Comparison of ENCODE assay signal across 8 mouse cellular contexts in genomic region chr4:121016928-121017657, GRCm38 (mm10). TPM values are rescaled to one million over a fixed set of nuclear protein-coding genes. Genes with fewer than 3 reads are reported as not detected.
DNase-seq lines count a peak whose midpoint lies in the region; ATAC-seq lines count a peak whose summit lies in the region.

Gene Smap2 (minus strand): TSS chr4:121017247.

- no peaks in the 10 kb centered on the region for H3K9me3 ChIP-seq in forebrain, embryonic 11.5 days (ENCODE audit: control insufficient read depth, low read length)
- no peaks in the 10 kb centered on the region for H3K9me3 ChIP-seq in heart, embryonic 16.5 days (replicated peaks; ENCODE audit: control insufficient read depth, low read length)
- no peaks in the 10 kb centered on the region for H3K9me3 ChIP-seq in liver, embryonic 15.5 days (replicated peaks)
- H3K9me3 ChIP-seq in neural tube, embryonic 12.5 days = no peaks in the 10 kb centered on the region

- peaks cover 3% of the 10 kb centered on the region; the same call in 1 of the 2 replicates for H3K4me1 ChIP-seq in forebrain, embryonic 11.5 days (replicated peaks; ENCODE audit: control insufficient read depth, insufficient read depth, low read length)
- H3K4me1 ChIP-seq in heart, embryonic 16.5 days (ENCODE audit: control insufficient read depth, insufficient read depth, low read length) = peaks cover 28% of the 10 kb centered on the region
- peaks cover 63% of the 10 kb centered on the region for H3K4me1 ChIP-seq in liver, embryonic 15.5 days (replicated peaks)
- H3K4me1 ChIP-seq in neural tube, embryonic 12.5 days = peaks cover 11% of the 10 kb centered on the region

- H3K4me3 ChIP-seq in forebrain, embryonic 11.5 days (ENCODE audit: low read depth, low read length) = peak within 1 kb of the TSS; percentile 87
- peak within 1 kb of the TSS; percentile 99 for H3K4me3 ChIP-seq in heart, embryonic 16.5 days (ENCODE audit: low read length)
- peak within 1 kb of the TSS; percentile 96 for H3K4me3 ChIP-seq in liver, embryonic 15.5 days (replicated peaks)
- H3K4me3 ChIP-seq in neural tube, embryonic 12.5 days = peak within 1 kb of the TSS; percentile 93

- peak within 1 kb of the TSS; percentile 31; the same call in 1 of the 2 replicates for H3K27ac ChIP-seq in forebrain, embryonic 11.5 days (ENCODE audit: low read depth, low read length)
- peak within 1 kb of the TSS; percentile 79 for H3K27ac ChIP-seq in heart, embryonic 16.5 days (ENCODE audit: low read length)
- H3K27ac ChIP-seq in liver, embryonic 15.5 days (replicated peaks) = peak within 1 kb of the TSS; percentile 92
- H3K27ac ChIP-seq in neural tube, embryonic 12.5 days = peak within 1 kb of the TSS; percentile 47; the same call in 1 of the 2 replicates

- H3K9ac ChIP-seq in forebrain, embryonic 11.5 days (ENCODE audit: low read length) = peak within 1 kb of the TSS; percentile 79
- peak within 1 kb of the TSS; percentile 98 for H3K9ac ChIP-seq in heart, embryonic 16.5 days (ENCODE audit: low read length)
- peak within 1 kb of the TSS; percentile 98 for H3K9ac ChIP-seq in liver, embryonic 15.5 days
- H3K9ac ChIP-seq in neural tube, embryonic 12.5 days = peak within 1 kb of the TSS; percentile 92

- H3K27me3 ChIP-seq in forebrain, embryonic 11.5 days (ENCODE audit: control insufficient read depth, insufficient read depth, low read length) = no peaks in the 10 kb centered on the region
- H3K27me3 ChIP-seq in heart, embryonic 16.5 days (ENCODE audit: control insufficient read depth, insufficient read depth, low read length) = no peaks in the 10 kb centered on the region
- 0 out of 2 replicates have a peak, but pooled peaks cover 4% of the 10 kb centered on the region for H3K27me3 ChIP-seq in liver, embryonic 15.5 days
- H3K27me3 ChIP-seq in neural tube, embryonic 12.5 days (replicated peaks) = no peaks in the 10 kb centered on the region

- H3K4me2 ChIP-seq in forebrain, embryonic 11.5 days (ENCODE audit: low read depth, low read length, severe bottlenecking) = peak within 1 kb of the TSS; percentile 95
- H3K4me2 ChIP-seq in heart, embryonic 16.5 days (ENCODE audit: low read depth, low read length) = peak within 1 kb of the TSS; percentile 94
- peak within 1 kb of the TSS; percentile 87 for H3K4me2 ChIP-seq in liver, embryonic 15.5 days
- peak within 1 kb of the TSS; percentile 93 for H3K4me2 ChIP-seq in neural tube, embryonic 12.5 days (replicated peaks)

- peak; percentile 98 for ATAC-seq in forebrain, embryonic 11.5 days (replicated peaks; ENCODE audit: low FRiP score)
- ATAC-seq in heart, embryonic 16.5 days (replicated peaks; ENCODE audit: extremely low read depth, insufficient read depth, low FRiP score) = peak; percentile 97
- peak; percentile 88 for ATAC-seq in liver, embryonic 15.5 days (ENCODE audit: insufficient read depth)
- peak; percentile 97 for ATAC-seq in neural tube, embryonic 12.5 days (ENCODE audit: low FRiP score, low read depth)

- 1% methylated on average over 39 of the region's 48 CpGs for WGBS in forebrain, embryonic 11.5 days
- WGBS in heart, embryonic 16.5 days = under 1% methylated on average over 48 of the region's 48 CpGs
- under 1% methylated on average over 48 of the region's 48 CpGs for WGBS in liver, embryonic 15.5 days (ENCODE audit: insufficient replicate concordance)
- WGBS in neural tube, embryonic 12.5 days = under 1% methylated on average over 47 of the region's 48 CpGs

- DNase-seq in CD8-positive naive resting alpha-beta T cell, adult 2 months (ENCODE audit: low read depth in 2 of 2, low spot score in 2 of 2) = peak; percentile 86 to 87
- peak; percentile 95 for DNase-seq in c-Kit-positive CD71-negative TER-119-negative erythroid progenitor cells, embryonic 14.5 days (ENCODE audit: low read depth)
- peak; percentile 100 for DNase-seq in forebrain, embryonic 11.5 days (ENCODE audit: low spot score)
- DNase-seq in kidney, postnatal 36 days = peak; percentile 99 to 100
- DNase-seq in telencephalon, adult 2 months (ENCODE audit: low read depth, low spot score) = peak; percentile 95

- H3K36me3 ChIP-seq in forebrain, embryonic 11.5 days (ENCODE audit: control insufficient read depth, insufficient read depth, low read length) = no peaks in the 10 kb centered on the region
- no peaks in the 10 kb centered on the region for H3K36me3 ChIP-seq in heart, embryonic 16.5 days (ENCODE audit: control insufficient read depth, insufficient read depth)
- no peaks in the 10 kb centered on the region for H3K36me3 ChIP-seq in liver, embryonic 15.5 days (replicated peaks)
- no peaks in the 10 kb centered on the region for H3K36me3 ChIP-seq in neural tube, embryonic 12.5 days

RNA-seq across cellular contexts. Expression of gene Smap2, which starts in this region (rescaled TPM):
- 17.1 and 18.9 TPM in 2 replicates for polyA plus RNA-seq in forebrain, embryonic 11.5 days (2014; fragmentation: Nextera tagmentation; extraction: Ambion mirVana)
- polyA plus RNA-seq in heart, embryonic 16.5 days (2015; fragmentation: Nextera tagmentation; extraction: Ambion mirVana) = 11.2 and 12.4 TPM in 2 replicates
- 15.9 and 17.6 TPM in 2 replicates for polyA plus RNA-seq in liver, embryonic 15.5 days (2015; fragmentation: Nextera tagmentation; extraction: Ambion mirVana)
- 39.0 and 44.5 TPM in 2 replicates for polyA plus RNA-seq in neural tube, embryonic 12.5 days (2016; fragmentation: Nextera tagmentation; extraction: Ambion mirVana)

Comparison
In these comparisons a context has a peak if more than half of its experiments do, and no peak if none do; other contexts are left out.
1. Peak in every context shown above with its lines: DNase-seq, ATAC-seq, H3K4me3 ChIP-seq and H3K27ac ChIP-seq.
2. H3K27ac ChIP-seq: peak in every context shown above with its lines; median percentile 92 in liver, embryonic 15.5 days; 79 in heart, embryonic 16.5 days; 47 in neural tube, embryonic 12.5 days; 31 in forebrain, embryonic 11.5 days.